Mouse (Mus musculus): ENCODE data around the gene Ecel1.

The Ecel1 gene

DNA sequence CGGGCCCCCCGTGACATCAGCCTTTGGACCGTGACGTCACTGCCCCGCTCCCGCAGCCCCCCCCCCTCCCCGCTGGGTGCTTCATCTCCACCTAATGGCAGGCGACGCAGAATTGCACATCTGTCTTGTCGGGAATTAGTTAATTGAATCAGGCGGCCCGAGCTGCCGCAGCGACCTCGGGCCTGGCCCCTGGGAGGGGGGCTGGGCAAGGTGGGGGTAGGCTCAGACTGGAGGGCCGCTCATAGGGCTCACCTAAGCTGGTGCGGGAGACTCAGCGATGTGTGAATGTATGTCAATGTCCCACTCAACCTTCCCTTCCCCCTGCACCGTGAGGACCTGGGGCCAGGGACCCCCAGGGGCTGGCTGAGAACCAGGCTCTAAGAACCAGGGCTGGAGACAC, 14.1 kb upstream of the Ecel1 start:
- DNase-seq (ENCODE audit: low spot score) = no peak

DNA sequence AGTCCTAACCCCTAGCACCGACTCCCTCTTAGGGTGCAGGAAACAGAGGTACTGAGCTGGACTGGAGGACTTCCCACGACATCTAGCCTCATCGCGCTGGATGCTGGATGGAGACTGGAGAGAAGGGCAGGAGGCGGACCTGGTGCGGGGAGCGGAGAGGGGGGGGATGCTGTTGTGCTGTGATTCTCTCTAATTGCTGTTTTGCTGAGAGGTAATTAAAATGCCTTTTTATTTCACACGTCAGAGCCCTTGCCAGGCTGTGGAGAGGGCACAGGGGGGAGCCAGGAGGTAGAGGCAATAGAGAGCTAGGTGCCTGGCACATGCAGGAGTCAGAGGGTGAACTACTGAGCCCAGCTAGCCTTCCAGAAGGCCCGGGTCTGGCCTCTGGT, 8.5 kb upstream of the Ecel1 start:
- DNase-seq (ENCODE audit: low spot score) = no peak

DNA sequence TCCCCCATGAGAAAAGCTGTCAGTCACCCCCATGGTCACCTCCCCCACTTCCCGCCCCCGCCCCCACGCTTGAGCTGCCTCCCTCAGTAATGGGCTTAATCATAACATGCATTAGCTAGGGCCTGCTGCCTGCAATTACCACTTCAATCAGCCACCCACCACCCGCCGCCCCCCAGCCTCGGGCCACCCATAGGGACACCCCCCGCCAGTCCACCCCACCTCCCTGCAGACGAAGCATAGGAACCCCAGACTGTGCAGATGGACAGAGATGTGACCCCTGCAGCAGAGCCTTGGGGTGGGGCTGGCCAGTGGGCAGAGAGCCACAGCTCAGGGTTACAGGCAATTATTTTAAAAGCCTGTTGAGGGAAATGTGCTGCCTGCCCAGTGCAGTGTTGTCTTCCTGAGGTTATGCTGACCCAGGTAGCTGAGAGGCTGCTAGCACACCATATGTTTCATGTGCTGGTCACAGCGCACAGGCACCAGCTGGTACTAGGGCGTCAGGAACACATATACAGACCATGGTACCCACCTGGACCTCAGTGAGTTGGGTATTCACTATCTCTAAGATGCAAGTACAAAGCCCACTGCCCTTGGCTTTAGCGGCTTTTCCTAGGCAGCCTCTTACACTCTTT, 8.0 kb upstream of the Ecel1 start:
- DNase-seq (ENCODE audit: low spot score) = no peak

DNA sequence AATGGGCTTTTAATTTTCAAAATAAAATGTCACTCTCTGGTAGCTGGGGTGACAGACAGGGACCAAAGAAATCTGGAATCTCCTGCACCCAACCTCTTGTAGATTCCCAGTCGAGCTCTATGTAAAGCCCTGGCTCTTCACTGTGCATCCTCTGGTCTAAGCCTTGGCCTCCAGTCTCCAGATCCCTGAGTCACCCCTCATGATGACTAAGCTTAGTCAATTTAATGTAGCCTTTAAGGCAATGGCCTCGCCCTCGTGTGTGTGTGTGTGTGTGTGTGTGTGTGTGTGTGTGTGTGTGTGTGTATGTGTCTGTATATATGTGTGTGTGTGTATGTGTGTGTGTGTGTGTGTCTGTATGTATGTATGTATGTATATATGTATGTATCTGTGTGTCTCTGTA, 3.1 kb upstream of the Ecel1 start:
- no peak for DNase-seq (ENCODE audit: low spot score)

DNA sequence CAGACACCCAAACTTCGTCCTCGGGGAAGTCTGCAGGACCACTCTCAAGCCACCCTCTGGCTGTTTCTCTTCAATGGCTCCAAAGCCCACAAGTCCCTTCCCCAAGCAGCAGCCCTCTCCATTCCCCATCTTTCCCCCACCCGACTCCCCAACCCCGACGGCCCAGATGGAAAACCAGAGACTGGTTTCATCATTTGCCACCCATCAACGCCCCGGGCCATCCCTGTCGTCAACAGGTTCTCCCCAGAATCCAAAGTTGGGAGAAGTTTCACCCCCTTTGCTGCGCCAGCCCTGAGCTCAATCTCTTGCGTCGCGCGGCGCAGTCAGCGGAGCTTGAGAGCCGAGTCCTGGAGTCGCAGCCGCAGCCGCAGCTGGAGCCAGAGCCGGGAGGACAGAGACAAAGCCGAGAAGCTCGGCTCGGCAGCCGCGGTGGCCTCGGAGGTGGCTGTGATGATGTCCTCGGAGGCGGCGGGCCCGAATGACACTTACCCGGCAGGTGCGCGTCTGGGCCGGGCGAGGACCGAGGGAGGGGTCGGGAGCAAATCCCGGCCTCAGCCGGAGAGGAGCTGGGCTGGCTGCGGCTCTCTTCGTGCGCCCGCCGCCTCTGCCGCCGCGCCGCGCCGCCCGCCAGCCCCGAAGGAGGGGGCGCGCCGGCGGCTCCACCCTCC, 656 bp downstream of the Ecel1 start:
- no peak for DNase-seq (ENCODE audit: low spot score)

DNA sequence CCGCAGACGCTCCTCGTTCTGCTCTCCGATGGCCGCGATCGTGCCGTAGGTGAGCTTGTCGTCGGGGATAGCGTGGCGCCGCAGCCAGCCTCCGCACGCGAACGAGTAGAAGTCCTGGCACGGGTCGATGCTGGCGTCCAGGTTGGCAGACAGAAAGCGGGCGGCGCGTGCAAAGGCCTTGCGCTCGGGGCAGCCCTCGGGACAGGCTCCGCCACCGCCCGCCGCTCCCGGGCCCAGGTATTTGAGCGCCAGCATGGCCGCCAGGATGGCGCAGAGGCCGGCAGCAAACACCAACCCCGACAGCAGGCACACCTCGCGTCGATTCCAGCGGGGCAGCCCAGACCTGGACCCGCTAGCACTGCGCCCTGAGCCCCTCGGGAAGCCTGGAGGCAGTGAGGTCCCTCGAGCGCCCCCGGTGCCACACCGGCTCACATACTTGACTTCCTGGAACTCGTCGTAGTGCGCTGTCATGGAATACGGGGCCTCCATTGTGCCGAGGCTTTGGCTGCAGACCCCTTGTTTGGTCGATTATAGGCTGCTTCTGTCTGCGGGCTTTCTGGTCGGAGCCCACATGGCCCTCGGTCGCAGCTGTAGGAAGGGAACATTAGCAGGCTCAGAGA, 1.7 kb downstream of the Ecel1 start:
- no peak for DNase-seq (ENCODE audit: low spot score)

DNA sequence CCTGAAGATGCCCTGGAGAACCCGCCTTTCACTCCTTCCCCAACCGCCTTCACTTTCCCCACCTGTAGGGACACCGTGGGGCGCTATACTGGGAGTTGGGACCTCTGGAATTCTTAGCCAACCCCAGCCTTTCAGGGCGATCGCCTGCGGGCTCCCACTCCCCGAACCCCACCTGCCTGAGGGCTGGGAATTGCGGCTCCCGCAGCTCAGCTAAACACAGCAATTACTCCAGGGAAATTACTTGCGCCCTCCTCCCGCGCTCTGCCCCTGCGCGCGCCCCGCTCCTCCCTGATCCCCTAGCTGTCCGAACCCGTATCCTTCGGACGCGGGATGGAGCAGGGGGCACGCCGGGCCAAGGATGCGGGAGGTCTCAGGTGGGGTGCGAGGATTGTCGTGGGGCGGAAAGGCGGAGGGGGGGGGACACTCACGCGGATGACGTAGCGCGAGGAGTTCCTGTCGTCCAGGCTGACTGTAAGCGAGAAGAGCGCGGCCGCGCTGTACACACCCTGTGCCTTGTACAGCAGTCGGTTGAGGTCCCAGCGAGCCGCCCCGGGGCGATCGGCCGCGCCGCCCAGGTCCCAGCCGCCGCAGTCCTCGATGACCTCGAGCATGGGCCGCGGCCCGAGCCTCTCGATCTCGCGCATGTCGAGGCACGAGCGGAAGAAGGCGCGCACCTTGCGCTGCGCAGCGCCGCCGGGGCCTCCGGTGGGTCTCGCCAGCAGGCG, 2.4 kb downstream of the Ecel1 start:
- DNase-seq (ENCODE audit: low spot score) = no peak

DNA sequence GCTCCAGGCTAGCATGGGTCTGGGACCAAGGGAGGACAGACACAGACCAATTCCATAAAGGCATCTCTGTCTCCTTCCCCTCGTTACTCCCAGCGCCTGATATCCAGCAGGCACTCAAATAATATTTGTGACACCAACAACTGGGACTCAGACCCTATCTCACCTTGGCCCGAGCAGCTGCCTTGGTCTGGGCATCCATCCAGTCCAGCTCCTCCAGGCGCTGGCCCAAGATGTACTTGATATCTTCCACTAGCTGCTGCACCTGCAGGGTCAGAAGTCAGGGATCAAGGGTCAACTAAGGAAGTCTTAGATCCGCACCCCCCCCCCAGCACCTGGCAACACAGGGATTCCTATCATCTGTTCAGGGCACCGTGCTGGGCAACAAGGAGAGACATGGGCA, 5.0 kb downstream of the Ecel1 start:
- no peak for DNase-seq (ENCODE audit: low spot score)

DNA sequence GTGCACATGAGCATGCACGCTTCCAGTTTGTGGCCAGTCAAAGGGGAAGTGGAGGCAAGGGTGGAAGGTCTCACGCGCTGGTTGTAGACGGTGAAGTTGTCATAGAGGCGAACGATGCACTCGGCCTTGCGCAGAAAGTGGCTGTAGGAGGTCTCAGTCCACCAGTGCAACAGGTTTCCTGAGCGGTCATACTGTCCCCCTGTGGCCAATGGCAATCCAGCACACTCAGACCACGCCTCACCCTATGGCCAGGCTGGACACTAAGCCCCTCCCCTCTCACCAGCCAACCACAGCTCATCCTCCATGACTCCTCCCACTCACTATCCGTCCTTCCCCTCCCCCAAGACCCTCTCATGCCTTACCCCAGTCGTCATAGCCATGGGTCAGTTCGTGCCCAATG, 6.9 kb downstream of the Ecel1 start:
- DNase-seq (ENCODE audit: low spot score) = no peak

DNA sequence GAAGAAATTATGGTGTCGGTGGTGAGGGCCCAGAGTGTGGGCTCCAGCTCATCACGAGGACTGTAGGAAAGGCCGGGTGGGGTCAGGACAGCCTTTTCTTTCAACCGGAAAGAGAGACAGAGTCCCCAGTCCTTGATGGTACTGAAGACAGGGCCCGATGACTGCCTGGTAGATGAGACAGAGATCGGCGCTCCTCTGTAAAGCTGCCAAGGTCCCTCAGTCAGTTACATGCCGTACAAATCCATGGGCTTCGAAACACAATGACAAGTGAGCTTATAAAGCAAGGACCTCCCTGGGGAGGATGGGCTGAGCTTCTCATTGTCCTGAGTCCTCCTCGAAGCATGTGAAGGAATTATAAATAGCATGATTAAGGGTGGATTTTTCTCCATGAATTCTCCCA, 13.2 kb downstream of the Ecel1 start:
- no peak for DNase-seq (ENCODE audit: low spot score)

DNA sequence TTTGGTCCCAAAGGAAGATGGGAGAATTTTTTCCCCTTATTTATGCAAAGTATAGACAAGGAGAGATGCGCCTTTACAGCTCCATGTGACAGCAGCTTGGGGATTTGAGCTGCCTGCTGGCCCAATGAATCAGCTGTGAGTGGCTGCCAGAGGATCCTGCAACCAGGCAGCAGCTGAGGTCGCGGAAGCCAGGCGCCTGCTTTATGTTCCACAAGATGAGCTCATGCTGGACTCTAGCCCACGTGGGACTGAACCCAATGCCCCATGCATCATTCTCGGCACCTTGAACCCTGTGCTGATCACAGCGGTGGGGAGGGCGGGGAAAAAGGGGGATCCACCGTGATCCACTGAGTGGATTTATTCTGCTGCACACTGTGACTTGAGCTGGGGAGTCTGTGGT, 13.9 kb downstream of the Ecel1 start:
- no peak for DNase-seq (ENCODE audit: low spot score)

DNA sequence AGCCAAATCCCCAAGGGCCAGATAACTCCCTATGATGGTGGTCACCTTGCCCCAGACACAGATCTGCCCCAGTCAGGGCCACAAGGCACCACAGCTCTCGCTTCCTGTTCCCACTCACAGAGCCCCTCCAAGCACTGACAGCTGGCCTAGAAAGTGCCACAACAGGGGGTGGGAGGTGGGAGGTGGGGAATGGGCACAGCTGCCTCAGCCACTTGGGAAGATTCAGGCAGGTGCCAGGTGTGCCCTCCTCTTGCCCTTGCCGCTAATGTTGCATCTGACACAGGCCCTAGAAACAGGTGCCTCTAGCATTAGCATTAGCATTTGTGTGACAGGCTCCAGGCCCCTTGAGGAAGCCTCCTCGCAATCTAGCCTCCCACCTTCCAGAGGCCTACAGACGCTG, 14.8 kb downstream of the Ecel1 start:
- DNase-seq (ENCODE audit: low spot score) = no peak

DNA sequence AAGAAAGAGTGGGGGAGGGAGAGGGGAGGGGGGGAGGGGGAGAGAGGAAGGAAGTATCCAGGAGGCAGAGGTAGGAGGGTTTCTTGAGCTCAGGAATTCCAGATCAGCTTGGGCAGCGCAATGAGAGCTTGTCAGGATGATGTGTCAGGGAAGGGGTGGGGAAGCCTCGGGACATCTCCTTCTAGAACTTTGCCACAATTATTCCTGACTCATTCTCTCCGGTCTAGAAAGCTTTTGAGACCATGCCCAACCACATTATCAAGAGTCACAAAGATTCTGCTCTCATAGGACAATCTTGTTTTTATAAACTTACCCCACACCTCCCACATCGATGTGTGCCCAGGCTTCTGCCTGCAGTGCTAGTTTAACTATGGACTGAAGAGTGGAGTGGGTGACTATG, 24.5 kb downstream of the Ecel1 start:
- DNase-seq (ENCODE audit: low spot score) = no peak

DNA sequence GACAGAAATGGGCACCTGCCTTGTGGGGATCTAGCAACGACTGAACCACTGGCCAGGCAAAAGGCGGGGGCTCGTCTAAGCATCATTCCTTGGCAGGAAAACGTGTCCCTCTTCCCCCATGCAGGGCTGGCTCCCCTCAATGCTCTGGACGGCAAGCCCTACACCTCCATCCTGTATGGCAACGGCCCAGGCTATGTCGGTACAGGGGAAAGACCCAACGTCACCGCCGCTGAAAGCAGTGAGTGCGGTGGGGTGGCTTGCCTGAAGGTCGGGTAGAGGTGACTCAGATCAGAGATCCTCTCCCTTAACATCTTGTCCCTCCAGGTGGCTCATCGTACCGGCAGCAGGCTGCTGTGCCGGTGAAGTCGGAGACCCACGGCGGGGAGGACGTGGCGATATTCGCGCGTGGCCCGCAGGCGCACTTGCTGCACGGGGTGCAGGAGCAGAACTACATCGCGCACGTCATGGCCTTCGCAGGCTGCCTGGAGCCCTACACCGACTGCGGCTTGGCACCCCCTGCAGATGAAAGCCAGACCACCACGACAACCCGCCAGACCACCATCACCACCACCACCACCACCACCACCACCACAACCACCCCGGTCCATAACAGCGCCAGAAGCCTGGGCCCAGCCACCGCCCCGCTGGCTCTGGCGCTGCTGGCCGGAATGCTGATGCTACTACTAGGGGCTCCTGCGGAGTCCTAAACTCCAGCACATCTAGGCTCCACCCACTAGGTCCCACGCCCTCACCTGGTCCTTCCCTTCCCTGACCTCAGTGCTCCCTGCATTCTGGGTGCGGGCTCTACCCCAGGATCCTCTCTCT, 28.9 kb downstream of the Ecel1 start:
- no peak for DNase-seq (ENCODE audit: low spot score)

DNA sequence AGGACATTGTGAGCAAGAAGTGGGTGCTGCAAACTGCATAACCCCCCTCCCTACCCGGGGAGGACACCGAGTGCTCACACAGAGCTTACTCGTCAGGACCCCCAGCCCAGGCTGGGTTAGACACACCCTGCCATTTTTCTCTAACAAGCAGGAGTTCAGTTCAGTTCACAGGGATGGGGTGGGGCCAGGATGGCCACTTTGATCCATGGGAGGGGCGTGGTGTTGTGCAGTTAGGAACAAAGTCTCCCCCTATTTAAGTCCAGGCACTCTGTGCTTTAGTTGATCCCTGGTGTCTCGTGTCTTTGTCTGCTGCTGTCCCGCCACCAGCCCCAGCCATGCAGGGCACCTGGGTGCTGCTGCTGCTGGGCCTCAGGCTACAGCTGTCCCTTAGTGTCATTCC, 31.6 kb downstream of the Ecel1 start, which contains the start of gene Akp3:
Akp3 (plus strand) TSS at position 301 of the 400 bp plus-strand sequence.
- DNase-seq (ENCODE audit: low spot score) = no peak

DNA sequence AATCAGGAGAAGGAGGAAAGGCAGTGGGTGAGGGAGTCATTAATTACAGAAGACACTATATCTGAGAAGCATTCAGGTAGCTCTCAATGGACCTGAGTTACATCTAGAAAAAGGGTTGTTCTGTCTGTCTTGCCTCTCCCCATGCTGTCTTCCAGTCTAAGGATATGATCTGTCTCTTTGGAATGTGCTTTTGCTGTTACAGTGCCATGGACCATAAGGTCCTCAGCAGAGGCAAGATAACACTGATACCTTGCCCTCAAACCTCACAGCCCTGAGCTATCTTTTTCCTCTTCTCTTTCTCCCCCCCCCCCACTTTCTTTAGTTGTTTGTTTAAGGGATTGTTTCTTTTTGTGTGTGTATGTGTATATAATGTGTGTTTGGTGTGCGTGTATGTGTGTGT, 41.5 kb downstream of the Ecel1 start:
- DNase-seq (ENCODE audit: low spot score) = no peak

DNA sequence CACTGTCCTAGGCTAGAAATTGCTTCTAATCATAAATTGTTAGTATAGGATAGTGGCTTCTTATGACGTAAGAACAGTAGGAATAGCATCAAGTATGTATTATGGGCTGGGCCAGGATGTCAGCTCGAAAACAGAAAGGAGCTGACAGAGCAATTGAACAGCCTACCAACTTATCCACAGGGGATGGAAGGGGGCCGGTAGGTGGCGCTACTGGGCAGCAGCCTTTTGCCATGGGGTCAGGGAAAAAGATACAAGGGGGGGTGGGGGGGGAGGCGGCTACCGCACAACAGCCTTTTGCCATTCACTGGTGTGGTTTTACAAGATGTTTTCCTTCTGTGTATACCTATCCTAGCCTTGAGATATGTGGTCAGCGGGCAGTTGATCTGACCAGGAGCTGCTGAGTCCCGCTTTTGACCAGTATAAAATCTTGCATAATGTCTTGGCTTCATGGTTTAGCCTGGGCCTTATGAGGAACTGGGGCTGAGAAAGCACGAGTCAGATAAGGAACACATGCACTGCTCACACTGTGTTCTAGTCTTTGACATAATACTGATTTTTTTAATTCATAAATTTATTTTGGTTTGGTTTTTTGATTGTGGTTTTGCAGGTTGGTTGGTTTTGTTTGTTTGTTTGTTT, 44.5 kb downstream of the Ecel1 start:
- DNase-seq (ENCODE audit: low spot score) = no peak

DNA sequence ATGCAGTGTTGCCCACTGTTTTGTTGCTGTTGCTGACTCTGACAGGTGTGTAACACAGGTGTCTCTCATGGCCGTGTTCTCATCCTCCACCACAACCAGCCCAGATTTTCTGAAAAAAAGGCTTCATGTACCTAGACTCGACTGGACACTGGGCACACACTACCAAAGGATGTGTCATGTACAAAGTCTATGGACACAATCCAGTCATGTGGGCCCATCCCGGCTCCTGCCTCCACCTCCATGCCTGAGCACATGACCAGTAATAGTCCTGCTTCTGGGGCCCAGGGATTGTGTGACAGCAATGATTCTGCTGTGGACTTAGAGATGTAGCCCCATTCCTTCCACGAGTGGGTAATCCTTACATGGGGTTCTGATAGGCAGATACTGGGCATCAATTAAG, 47.8 kb downstream of the Ecel1 start:
- no peak for DNase-seq (ENCODE audit: low spot score)

DNA sequence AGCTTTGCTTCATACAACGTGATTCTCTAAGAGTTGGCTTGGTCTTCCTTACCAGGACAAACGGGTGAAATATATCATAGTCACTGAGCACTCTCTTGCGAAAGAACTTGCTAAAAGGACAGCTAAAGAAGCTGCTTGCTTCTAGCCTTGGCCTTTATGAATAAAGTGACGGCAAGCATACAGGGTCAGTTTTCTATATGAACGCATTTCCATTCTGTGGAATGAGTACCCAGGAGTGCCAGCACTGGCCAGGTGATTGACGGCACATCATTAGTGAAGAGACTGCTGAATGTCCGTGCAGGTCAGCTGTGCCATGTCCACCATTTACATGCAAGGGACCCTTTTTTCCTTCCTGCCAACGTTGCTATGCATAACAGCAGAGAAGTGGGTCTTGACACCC, 49.8 kb downstream of the Ecel1 start:
- DNase-seq (ENCODE audit: low spot score) = no peak

DNA sequence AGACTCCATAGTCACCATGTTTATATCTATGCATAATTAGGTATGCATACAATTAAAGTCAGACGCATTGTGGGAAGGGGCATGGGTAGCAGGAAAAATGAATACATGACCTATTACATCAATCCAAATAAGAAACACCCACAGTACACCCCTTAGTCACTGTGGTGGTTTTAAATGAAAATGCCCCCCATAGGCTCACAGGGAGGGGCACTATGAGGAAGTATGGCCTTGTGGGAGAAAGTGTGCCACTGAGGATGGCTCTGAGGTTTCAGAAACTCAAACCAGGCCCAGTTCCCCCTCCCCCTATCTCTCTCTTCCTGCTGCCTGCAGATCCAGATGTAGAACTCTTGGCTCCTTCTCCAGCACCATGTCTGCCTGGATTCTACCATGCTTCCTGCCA, 52.4 kb downstream of the Ecel1 start:
- no peak for DNase-seq (ENCODE audit: low spot score)

DNA sequence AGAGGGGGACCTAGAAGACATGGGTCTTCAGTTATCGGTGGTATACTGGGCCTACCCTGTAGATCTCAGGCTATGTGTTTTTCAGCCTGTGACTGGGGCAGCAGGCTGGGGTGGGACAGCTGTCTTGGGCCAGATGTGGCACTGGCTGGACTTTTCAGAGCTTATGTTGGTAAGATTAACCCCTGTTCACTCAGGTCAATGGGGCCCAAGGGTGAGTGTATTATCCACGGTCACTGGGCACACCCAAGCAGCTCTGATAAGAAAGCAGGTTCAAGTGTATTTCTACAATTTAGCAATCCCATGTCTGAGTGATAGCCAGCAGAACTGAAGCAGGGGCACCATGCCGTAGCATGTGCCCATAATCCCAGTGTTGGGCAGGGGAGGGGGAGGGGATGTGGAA, 54.2 kb downstream of the Ecel1 start:
- no peak for DNase-seq (ENCODE audit: low spot score)

DNA sequence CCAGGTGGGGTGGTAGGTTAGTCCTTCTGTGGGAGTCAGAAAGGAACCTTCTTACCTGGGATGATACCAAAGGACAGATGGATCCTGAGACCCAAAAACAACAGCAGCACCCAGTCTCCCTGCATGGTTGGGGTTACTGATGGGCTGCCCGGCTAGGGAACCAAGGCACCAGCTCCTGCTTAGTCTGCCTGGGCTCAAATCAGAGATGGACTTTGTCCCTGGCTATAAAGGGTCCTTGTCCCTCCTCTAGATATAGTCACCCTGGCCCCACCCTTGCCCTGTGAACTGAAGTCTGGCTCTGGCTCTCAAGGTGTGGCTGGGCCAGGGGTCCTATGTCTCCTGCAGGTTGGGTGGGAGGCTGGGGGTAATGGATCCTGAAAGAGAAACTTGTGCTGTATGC, 54.9 kb downstream of the Ecel1 start, which contains the start of gene Alpi:
Alpi (minus strand) TSS at position 196 of the 400 bp plus-strand sequence.
- DNase-seq (ENCODE audit: low spot score) = no peak
